Mouse (Mus musculus) limb, embryonic 14.5 days (tissue): ENCODE results near the gene Cd55. TPM values are rescaled to one million over a fixed set of nuclear protein-coding genes. Genes with fewer than 3 reads are reported as not detected.
"Not testable (repeated sequence)": the region's sequence is repeated elsewhere in the genome, so short reads cannot be mapped to it uniquely, and the experiment has no call there.

Experiments used
- ATAC-seq: fragments of 200-750 bp; cut with Nextera tagmentation; 2 replicates; pipeline ENCODE4 v1.8.0; 2017; ENCODE audit warnings: low read depth, moderate number of reproducible peaks, moderate TSS enrichment; ENCODE audit not compliant: low FRiP score
- DNase-seq: peaks from one replicate; pipeline ENCODE4 v3.0.0-alpha.2; 2015; ENCODE audit warnings: low spot score
- H3K27ac ChIP-seq: fragments of 300-500 bp; sonication (generic); replicated peaks from 2 replicates; pipeline ENCODE4 v1.5.1; 2014; ENCODE audit warnings: low read depth, mild to moderate bottlenecking, low read length, moderate library complexity, mixed read lengths
- H3K27me3 ChIP-seq: fragments of 300-500 bp; sonication (generic); 2 replicates; pipeline ENCODE4 v1.6.1; 2014; ENCODE audit warnings: low read length, mixed read lengths; ENCODE audit not compliant: control insufficient read depth, insufficient read depth
- H3K36me3 ChIP-seq: fragments of 300-500 bp; sonication (generic); 2 replicates; pipeline ENCODE4 v1.6.1; 2014; ENCODE audit warnings: mild to moderate bottlenecking, low read length, moderate library complexity, mixed read lengths; ENCODE audit not compliant: control insufficient read depth, insufficient read depth
- H3K4me1 ChIP-seq: fragments of 300-500 bp; sonication (generic); 2 replicates; pipeline ENCODE4 v1.6.1; 2014; ENCODE audit warnings: antibody characterized with exemption, low read length, mixed read lengths; ENCODE audit not compliant: control insufficient read depth, insufficient read depth
- H3K4me2 ChIP-seq: fragments of 300-500 bp; sonication (generic); replicated peaks from 2 replicates; pipeline ENCODE4 v1.6.1; 2014; ENCODE audit warnings: low read depth, mild to moderate bottlenecking, low read length, moderate library complexity; ENCODE audit not compliant: severe bottlenecking
- H3K4me3 ChIP-seq: fragments of 300-500 bp; sonication (generic); replicated peaks from 2 replicates; pipeline ENCODE4 v1.5.1; 2014; ENCODE audit warnings: low read length
- H3K9ac ChIP-seq: fragments of 300-500 bp; sonication (generic); 2 replicates; pipeline ENCODE4 v1.6.1; 2014; ENCODE audit warnings: mild to moderate bottlenecking, low read depth, low read length, moderate library complexity; ENCODE audit not compliant: severe bottlenecking
- H3K9me3 ChIP-seq: fragments of 300-500 bp; sonication (generic); 2 replicates; pipeline ENCODE4 v1.6.1; 2016; ENCODE audit warnings: low read length; ENCODE audit not compliant: control insufficient read depth
- POLR2A ChIP-seq: fragments of 200-500 bp; IDR thresholded peaks from 2 replicates; pipeline ENCODE4 v1.8.0; 2012; ENCODE audit warnings: inconsistent platforms, mild to moderate bottlenecking, moderate library complexity, borderline replicate concordance; ENCODE audit not compliant: insufficient read depth, insufficient read length; ENCODE audit errors: extremely low read depth
- WGBS: fragments of 180-500 bp; shearing (Covaris S2); extraction: QIAGEN DNeasy Blood & Tissue Kit; methylation state at CpG from one replicate; pipeline ENCODE4 v1.1.7; 2014; 5-methylcytosine and 5-hydroxymethylcytosine counted together
- polyA plus RNA-seq, 2 experiments: library from polyadenylated mRNA; depleted of rRNA in 1 of 2; stranded (reverse) in 1 of 2; unstranded in 1 of 2; fragments of >200 nt; fragmentation: Nextera tagmentation in 1 of 2; extraction: Ambion mirVana in 1 of 2; gene quantifications; 2 replicates each; pipeline versions ENCODE4 v1.2.1 to v1.2.3; 2012 to 2014

Cd55 gene
- polyA plus RNA-seq, 2 experiments: 12.8 to 14.6 TPM

GRCm38 (mm10) chr1:130455111-130455510, 7.4 kb downstream of the Cd55 start:
- ATAC-seq (no peak), DNase-seq (no peak)
- H3K4me3 ChIP-seq: no peak overlapping the region
- 89% methylated on average over 2 of the region's 2 CpGs for WGBS
- no peaks in the 10 kb centered on the region for H3K27me3 ChIP-seq
- H3K4me2 ChIP-seq: no peak overlapping the region
- no peak for TF ChIP-seq POLR2A
- H3K9ac ChIP-seq: no peak overlapping the region
- H3K36me3 ChIP-seq: no peaks in the 10 kb centered on the region
- H3K27ac ChIP-seq: no peak overlapping the region
- H3K4me1 ChIP-seq: no peaks in the 10 kb centered on the region
- no peaks in the 10 kb centered on the region for H3K9me3 ChIP-seq

- H3K36me3 ChIP-seq, H3K4me2 ChIP-seq, H3K4me1 ChIP-seq, H3K4me3 ChIP-seq, H3K9ac ChIP-seq, ATAC-seq, H3K27me3 ChIP-seq, H3K27ac ChIP-seq, DNase-seq, H3K9me3 ChIP-seq: not testable (repeated sequence)
- WGBS: 45% methylated on average over 1 of the region's 1 CpGs
These were observed 19.6 kb downstream of the Cd55 start for GRCm38 (mm10) chr1:130442930-130443329.

GRCm38 (mm10) chr1:130430920-130431319, 31.6 kb downstream of the Cd55 start:
- ATAC-seq (no peak), DNase-seq (no peak)
- Histone ChIP-seq H3K9me3 (no peaks in the 10 kb centered on the region), H3K9ac (no peak overlapping the region), H3K27ac (no peak overlapping the region), H3K4me2 (no peak overlapping the region), H3K4me3 (no peak overlapping the region), H3K36me3 (no peaks in the 10 kb centered on the region), H3K4me1 (no peaks in the 10 kb centered on the region), H3K27me3 (no peaks in the 10 kb centered on the region)
- TF ChIP-seq POLR2A: no peak
- WGBS: 86% methylated on average over 4 of the region's 4 CpGs

GRCm38 (mm10) chr1:130428667-130429066, 33.9 kb downstream of the Cd55 start:
- H3K4me1 ChIP-seq, H3K9ac ChIP-seq, H3K36me3 ChIP-seq, H3K27me3 ChIP-seq, H3K4me2 ChIP-seq, DNase-seq, H3K27ac ChIP-seq, ATAC-seq, H3K9me3 ChIP-seq, H3K4me3 ChIP-seq: not testable (repeated sequence)

GRCm38 (mm10) chr1:130427175-130427853, 35.2 kb downstream of the Cd55 start:
- not testable (repeated sequence) for DNase-seq, H3K36me3 ChIP-seq, H3K27ac ChIP-seq, H3K4me3 ChIP-seq, H3K4me1 ChIP-seq, H3K4me2 ChIP-seq, H3K9ac ChIP-seq, ATAC-seq, H3K27me3 ChIP-seq, H3K9me3 ChIP-seq
- WGBS: 53% methylated on average over 2 of the region's 3 CpGs

- no peak for TF ChIP-seq POLR2A
- no peak for ATAC-seq
- H3K27ac ChIP-seq: no peak within 1 kb of the TSS
- no peak within 1 kb of the TSS for H3K4me2 ChIP-seq
- no peak within 1 kb of the TSS for H3K9ac ChIP-seq
- no peaks in the 10 kb centered on the region for H3K9me3 ChIP-seq
- no peak within 1 kb of the TSS for H3K4me3 ChIP-seq
- no peaks in the 10 kb centered on the region for H3K36me3 ChIP-seq
- DNase-seq: peak; percentile 3
- H3K4me1 ChIP-seq: no peaks in the 10 kb centered on the region
- H3K27me3 ChIP-seq: no peaks in the 10 kb centered on the region
- WGBS: 53% methylated on average over 18 of the region's 18 CpGs
These were observed 39.9 kb downstream of the Cd55 start, which contains the start of gene Cd55b for GRCm38 (mm10) chr1:130422664-130423111. Cd55b (minus strand) TSS chr1:130423009.

GRCm38 (mm10) chr1:130422033-130422432, 40.5 kb downstream of the Cd55 start:
- not testable (repeated sequence) for H3K27me3 ChIP-seq, H3K4me3 ChIP-seq, H3K4me2 ChIP-seq, H3K27ac ChIP-seq, H3K36me3 ChIP-seq, H3K9me3 ChIP-seq, H3K9ac ChIP-seq, DNase-seq, ATAC-seq, H3K4me1 ChIP-seq
- no CpG with 5 or more reads among the region's 6 CpGs for WGBS

- H3K27ac ChIP-seq, H3K9me3 ChIP-seq, H3K4me1 ChIP-seq, H3K36me3 ChIP-seq, H3K27me3 ChIP-seq, H3K9ac ChIP-seq, ATAC-seq, H3K4me3 ChIP-seq, DNase-seq, H3K4me2 ChIP-seq: not testable (repeated sequence)
These were observed 65.4 kb downstream of the Cd55 start for GRCm38 (mm10) chr1:130397109-130397508.
